Mouse (Mus musculus): ENCODE measurements at regions not wholly inside any gene's neighbourhood (a gene's known extent, or its start where the extent isn't known, plus 50 kb on each side); places are given as distances from the start of the nearest gene placed in this dataset.
A peak's percentile ranks its signal among the peaks of the same experiment; 100 is the strongest.

GRCm38 (mm10) chr1:126947860-126948259 lies 117.3 kb upstream of the Nckap5 start:
- Histone ChIP-seq H3K4me1 (replicated peaks) (peaks cover 3% of the 10 kb centered on the region; the same call in 1 of the 2 replicates), H3K27me3 (no peaks in the 10 kb centered on the region), H3K9ac (replicated peaks) (no peak overlapping the region), H3K9me3 (no peaks in the 10 kb centered on the region), H3K4me3 (replicated peaks) (no peak overlapping the region), H3K36me3 (no peaks in the 10 kb centered on the region), H3K27ac (no peak overlapping the region), H3K4me2 (no peak overlapping the region)
- 90% methylated on average over 1 of the region's 1 CpGs for WGBS
- ATAC-seq (ENCODE audit: insufficient number of reproducible peaks, insufficient read depth, low FRiP score, low TSS enrichment, low read depth), result no peak

- no peaks in the 10 kb centered on the region for H3K36me3 ChIP-seq
- peaks cover 30% of the 10 kb centered on the region for H3K4me1 ChIP-seq (replicated peaks)
- H3K4me2 ChIP-seq, result no peak overlapping the region
- 47% methylated on average over 4 of the region's 4 CpGs for WGBS
- no peak overlapping the region for H3K9ac ChIP-seq (replicated peaks)
- no peaks in the 10 kb centered on the region for H3K9me3 ChIP-seq
- no peak overlapping the region for H3K27ac ChIP-seq
- H3K27me3 ChIP-seq, result peaks cover 3% of the 10 kb centered on the region; the same call in 1 of the 2 replicates
- ATAC-seq (ENCODE audit: insufficient number of reproducible peaks, insufficient read depth, low FRiP score, low TSS enrichment, low read depth), result no peak
- no peak overlapping the region for H3K4me3 ChIP-seq (replicated peaks)
Measured at GRCm38 (mm10) chr1:126932658-126933057, 102.1 kb upstream of the Nckap5 start.

DNA sequence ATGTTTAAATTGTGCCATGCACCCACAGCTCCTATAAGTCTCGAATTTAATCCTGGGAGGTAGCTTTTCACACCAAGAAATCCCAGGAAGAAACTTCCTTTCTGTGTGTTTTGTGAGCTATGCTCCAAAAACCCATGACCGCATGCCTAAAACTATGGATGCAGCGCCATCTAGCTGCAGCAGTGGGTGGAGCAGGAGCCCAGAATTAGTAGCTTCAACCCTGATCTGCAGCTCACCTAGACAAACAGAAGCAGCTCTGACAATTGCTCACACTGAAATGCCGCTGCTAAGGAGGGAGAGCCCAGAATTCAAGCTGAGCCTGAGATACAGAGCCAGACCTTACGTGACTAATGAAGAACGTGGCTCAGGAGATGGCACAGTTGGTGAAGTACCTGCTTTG lies 101.2 kb upstream of the Nckap5 start:
- WGBS, result 2% methylated on average over 6 of the region's 6 CpGs
- peaks cover 30% of the 10 kb centered on the region for H3K4me1 ChIP-seq (replicated peaks)
- H3K36me3 ChIP-seq, result no peaks in the 10 kb centered on the region
- no peak overlapping the region for H3K9ac ChIP-seq (replicated peaks)
- H3K27me3 ChIP-seq, result peaks cover 3% of the 10 kb centered on the region; the same call in 1 of the 2 replicates
- ATAC-seq (ENCODE audit: insufficient number of reproducible peaks, insufficient read depth, low FRiP score, low TSS enrichment, low read depth), result no peak
- no peak overlapping the region for H3K4me2 ChIP-seq
- H3K27ac ChIP-seq, result no peak overlapping the region
- no peaks in the 10 kb centered on the region for H3K9me3 ChIP-seq
- no peak overlapping the region for H3K4me3 ChIP-seq (replicated peaks)

DNA sequence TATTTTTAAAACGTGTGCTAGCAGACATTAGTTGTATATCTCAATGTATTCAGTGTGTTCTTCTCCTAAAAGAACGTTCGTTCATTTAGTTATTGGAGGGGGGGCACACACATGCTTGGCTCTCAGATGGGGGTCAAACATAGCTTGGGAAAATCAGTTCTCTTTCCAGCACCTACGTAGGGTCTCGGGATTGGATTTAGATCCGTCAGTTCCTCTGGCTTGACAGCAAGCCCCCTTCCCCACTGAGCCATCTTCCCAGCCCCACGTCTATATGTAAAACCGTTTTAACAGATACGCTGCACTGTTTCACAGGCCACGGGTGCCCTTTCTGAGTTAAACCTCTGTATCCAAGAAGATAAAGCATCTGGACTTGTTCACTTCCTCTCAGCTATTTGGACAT lies 100.5 kb upstream of the Nckap5 start:
- Histone ChIP-seq H3K4me1 (replicated peaks) (peaks cover 30% of the 10 kb centered on the region), H3K36me3 (no peaks in the 10 kb centered on the region), H3K9me3 (no peaks in the 10 kb centered on the region), H3K4me2 (no peak overlapping the region), H3K27ac (no peak overlapping the region), H3K9ac (replicated peaks) (no peak overlapping the region), H3K4me3 (replicated peaks) (no peak overlapping the region), H3K27me3 (peaks cover 3% of the 10 kb centered on the region; the same call in 1 of the 2 replicates)
- no peak for ATAC-seq (ENCODE audit: insufficient number of reproducible peaks, insufficient read depth, low FRiP score, low TSS enrichment, low read depth)
- WGBS, result 83% methylated on average over 10 of the region's 10 CpGs

- Histone ChIP-seq H3K4me2 (no peak overlapping the region), H3K36me3 (no peaks in the 10 kb centered on the region), H3K4me3 (replicated peaks) (no peak overlapping the region), H3K4me1 (replicated peaks) (peaks cover 30% of the 10 kb centered on the region), H3K9ac (replicated peaks) (no peak overlapping the region), H3K27ac (no peak overlapping the region), H3K9me3 (no peaks in the 10 kb centered on the region), H3K27me3 (peaks cover 3% of the 10 kb centered on the region; the same call in 1 of the 2 replicates)
- 83% methylated on average over 14 of the region's 14 CpGs for WGBS
- ATAC-seq (ENCODE audit: insufficient number of reproducible peaks, insufficient read depth, low FRiP score, low TSS enrichment, low read depth), result no peak
Measured at GRCm38 (mm10) chr1:126930611-126931010, 100.0 kb upstream of the Nckap5 start.

DNA sequence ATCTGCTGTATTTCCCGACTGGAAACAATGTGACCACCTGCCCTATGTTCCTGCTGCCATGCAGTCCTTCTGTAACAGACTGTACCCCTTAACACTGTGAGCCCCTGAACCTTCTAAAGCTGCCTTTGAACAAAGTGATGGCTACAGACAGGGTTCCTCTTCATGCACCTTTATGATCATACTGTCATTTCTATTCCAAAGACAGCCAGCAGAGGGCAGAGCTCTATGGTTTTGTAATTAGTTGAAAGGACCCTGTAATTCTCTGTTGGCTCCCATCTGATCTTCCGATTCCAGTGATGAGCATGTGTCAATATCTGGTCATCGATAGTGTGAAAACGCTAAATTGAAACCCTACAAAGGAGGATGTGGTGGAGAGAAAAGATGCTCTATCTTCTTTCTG lies 99.1 kb upstream of the Nckap5 start:
- ATAC-seq (ENCODE audit: insufficient number of reproducible peaks, insufficient read depth, low FRiP score, low TSS enrichment, low read depth), result no peak
- Histone ChIP-seq H3K27ac (no peak overlapping the region), H3K4me3 (replicated peaks) (no peak overlapping the region), H3K9me3 (no peaks in the 10 kb centered on the region), H3K9ac (replicated peaks) (no peak overlapping the region), H3K36me3 (no peaks in the 10 kb centered on the region), H3K4me1 (replicated peaks) (peaks cover 30% of the 10 kb centered on the region), H3K4me2 (no peak overlapping the region), H3K27me3 (peaks cover 3% of the 10 kb centered on the region; the same call in 1 of the 2 replicates)
- WGBS, result 66% methylated on average over 4 of the region's 4 CpGs

DNA sequence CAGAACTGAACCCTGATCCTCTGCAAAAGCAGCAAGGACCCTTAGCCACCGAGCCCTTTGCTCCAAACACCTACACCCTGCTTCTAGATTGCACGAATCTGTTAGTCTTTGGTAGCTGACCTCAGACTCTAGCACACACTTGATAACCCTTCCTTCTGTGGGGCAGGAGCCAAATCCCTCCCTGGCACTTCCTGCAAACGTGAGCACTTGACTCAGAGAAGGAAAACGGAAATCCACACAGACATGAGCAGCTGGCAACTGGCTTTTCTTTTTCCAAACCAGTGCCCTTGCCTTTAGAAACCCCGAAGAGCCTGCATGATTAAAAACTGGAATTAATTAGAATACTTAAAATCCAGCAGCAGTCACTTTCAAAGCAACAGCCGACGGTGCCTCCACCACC lies 97.6 kb upstream of the Nckap5 start:
- 40% methylated on average over 7 of the region's 7 CpGs for WGBS
- H3K9ac ChIP-seq (replicated peaks), result no peak overlapping the region
- no peak overlapping the region for H3K4me3 ChIP-seq (replicated peaks)
- peaks cover 2% of the 10 kb centered on the region; the same call in 1 of the 2 replicates for H3K27me3 ChIP-seq
- ATAC-seq (ENCODE audit: insufficient number of reproducible peaks, insufficient read depth, low FRiP score, low TSS enrichment, low read depth), result no peak
- peaks cover 25% of the 10 kb centered on the region for H3K4me1 ChIP-seq (replicated peaks)
- 0 out of 2 replicates have a peak overlapping the region, but pooled peaks have one; percentile 29 for H3K27ac ChIP-seq
- H3K4me2 ChIP-seq, result no peak overlapping the region
- no peaks in the 10 kb centered on the region for H3K36me3 ChIP-seq
- H3K9me3 ChIP-seq, result no peaks in the 10 kb centered on the region

DNA sequence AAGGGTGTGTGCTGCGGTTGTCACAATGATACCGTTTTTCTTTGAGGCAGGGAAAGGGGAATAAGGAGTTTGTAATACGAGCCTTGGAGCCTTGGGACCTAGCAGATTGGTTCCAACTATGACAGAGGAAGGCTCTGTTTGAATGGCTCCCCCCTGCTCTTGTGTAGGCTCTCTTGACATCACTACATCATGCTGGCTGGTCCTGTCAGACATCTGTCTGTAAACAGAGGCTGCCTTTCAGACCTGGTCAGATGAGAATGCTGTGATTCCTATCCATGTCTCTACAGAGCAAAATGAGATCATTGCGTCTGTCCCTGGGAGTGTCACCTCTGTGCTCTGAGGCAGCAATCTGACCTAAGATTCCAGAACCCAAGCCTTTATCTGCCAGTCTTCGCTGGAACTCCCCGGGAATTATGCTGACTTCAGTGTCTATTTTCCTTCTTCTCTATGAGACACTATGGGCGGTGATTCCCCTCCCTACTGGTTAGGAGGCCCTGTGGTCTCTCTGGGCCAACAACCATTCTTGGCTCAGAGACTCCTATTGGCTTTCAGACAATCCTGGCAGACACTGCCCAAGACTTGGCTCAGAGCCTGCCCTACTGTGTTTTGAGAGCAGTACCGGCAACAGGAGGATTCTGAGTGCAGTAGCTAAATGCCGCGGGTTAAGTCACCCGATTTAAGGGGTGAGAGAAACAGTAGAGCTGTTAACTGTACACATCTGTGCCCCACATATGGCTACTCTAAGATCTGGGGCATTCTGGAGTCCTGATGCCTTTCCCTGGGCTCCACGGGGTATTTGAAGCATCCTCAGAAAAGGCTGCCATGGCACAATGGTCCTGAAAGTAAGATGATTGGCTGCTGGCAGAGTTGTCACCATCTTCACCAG lies 94.8 kb upstream of the Nckap5 start:
- 71% methylated on average over 12 of the region's 12 CpGs for WGBS
- ATAC-seq (ENCODE audit: insufficient number of reproducible peaks, insufficient read depth, low FRiP score, low TSS enrichment, low read depth), result no peak
- Histone ChIP-seq H3K9me3 (no peaks in the 10 kb centered on the region), H3K27ac (no peak overlapping the region), H3K4me2 (no peak overlapping the region), H3K9ac (replicated peaks) (no peak overlapping the region), H3K27me3 (no peaks in the 10 kb centered on the region), H3K4me1 (replicated peaks) (peaks cover 11% of the 10 kb centered on the region), H3K4me3 (replicated peaks) (no peak overlapping the region), H3K36me3 (no peaks in the 10 kb centered on the region)

DNA sequence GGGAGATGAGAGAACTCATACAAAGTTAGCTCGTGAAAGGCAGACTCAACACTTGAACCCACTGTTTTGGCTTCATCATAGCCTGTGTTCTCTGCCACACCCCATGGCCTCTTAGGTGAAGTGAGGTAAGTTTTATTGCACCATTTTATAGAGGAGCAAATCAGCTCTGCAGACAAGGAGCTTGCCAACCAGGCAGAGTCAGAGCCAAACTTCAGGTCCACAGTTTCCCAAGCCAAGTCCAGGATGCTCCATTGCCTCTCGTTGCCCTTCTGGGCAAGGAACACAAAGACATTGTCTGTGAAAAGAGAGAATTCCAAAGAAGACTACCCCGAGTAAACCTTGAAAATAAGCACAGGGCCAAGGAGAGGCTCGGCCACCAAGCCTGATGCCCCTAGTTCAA lies 93.4 kb upstream of the Nckap5 start:
- Histone ChIP-seq H3K36me3 (no peaks in the 10 kb centered on the region), H3K9me3 (no peaks in the 10 kb centered on the region), H3K4me2 (no peak overlapping the region), H3K27me3 (no peaks in the 10 kb centered on the region), H3K4me1 (replicated peaks) (peaks cover 11% of the 10 kb centered on the region), H3K27ac (no peak overlapping the region), H3K4me3 (replicated peaks) (no peak overlapping the region), H3K9ac (replicated peaks) (no peak overlapping the region)
- ATAC-seq (ENCODE audit: insufficient number of reproducible peaks, insufficient read depth, low FRiP score, low TSS enrichment, low read depth), result no peak
- WGBS, result 88% methylated on average over 4 of the region's 4 CpGs

DNA sequence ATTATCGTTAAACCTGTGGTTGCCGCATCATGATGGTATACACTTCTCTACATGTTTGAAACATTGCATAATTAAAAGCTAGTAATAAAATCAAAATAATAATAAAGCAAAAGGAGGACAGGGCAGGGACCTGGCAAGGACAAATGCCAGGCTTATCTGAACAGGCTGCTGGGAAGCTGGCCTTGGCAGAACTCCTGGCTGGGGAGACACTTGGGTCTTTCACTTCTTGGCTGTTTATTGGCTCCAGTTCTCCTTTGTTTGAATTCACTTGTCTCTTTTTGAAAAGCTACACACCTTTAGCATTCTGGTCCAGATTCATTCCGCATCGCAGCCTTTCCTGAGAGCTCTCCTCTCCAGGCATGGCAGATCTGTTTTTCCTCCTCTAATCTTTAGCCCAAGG lies 91.6 kb upstream of the Nckap5 start:
- Histone ChIP-seq H3K36me3 (no peaks in the 10 kb centered on the region), H3K27me3 (no peaks in the 10 kb centered on the region), H3K4me3 (replicated peaks) (no peak overlapping the region), H3K4me2 (no peak overlapping the region), H3K4me1 (replicated peaks) (no peaks in the 10 kb centered on the region; the same call in 1 of the 2 replicates), H3K27ac (no peak overlapping the region), H3K9ac (replicated peaks) (no peak overlapping the region), H3K9me3 (no peaks in the 10 kb centered on the region)
- WGBS, result 92% methylated on average over 4 of the region's 4 CpGs
- ATAC-seq (ENCODE audit: insufficient number of reproducible peaks, insufficient read depth, low FRiP score, low TSS enrichment, low read depth), result no peak

- WGBS, result 67% methylated on average over 1 of the region's 1 CpGs
- ATAC-seq (ENCODE audit: insufficient number of reproducible peaks, insufficient read depth, low FRiP score, low TSS enrichment, low read depth), result no peak
- Histone ChIP-seq H3K9me3 (no peaks in the 10 kb centered on the region), H3K4me3 (replicated peaks) (no peak overlapping the region), H3K36me3 (no peaks in the 10 kb centered on the region), H3K27me3 (no peaks in the 10 kb centered on the region), H3K4me2 (no peak overlapping the region), H3K4me1 (replicated peaks) (no peaks in the 10 kb centered on the region), H3K27ac (no peak overlapping the region), H3K9ac (replicated peaks) (no peak overlapping the region)
Measured at GRCm38 (mm10) chr1:126918876-126919275, 88.3 kb upstream of the Nckap5 start.

- no peak overlapping the region for H3K4me3 ChIP-seq (replicated peaks)
- WGBS, result 75% methylated on average over 6 of the region's 6 CpGs
- H3K4me2 ChIP-seq, result no peak overlapping the region
- H3K27ac ChIP-seq, result no peak overlapping the region
- no peak overlapping the region for H3K9ac ChIP-seq (replicated peaks)
- H3K27me3 ChIP-seq, result no peaks in the 10 kb centered on the region
- no peaks in the 10 kb centered on the region for H3K9me3 ChIP-seq
- H3K36me3 ChIP-seq, result no peaks in the 10 kb centered on the region
- H3K4me1 ChIP-seq (replicated peaks), result no peaks in the 10 kb centered on the region
- no peak for ATAC-seq (ENCODE audit: insufficient number of reproducible peaks, insufficient read depth, low FRiP score, low TSS enrichment, low read depth)
Measured at GRCm38 (mm10) chr1:126917872-126918271, 87.3 kb upstream of the Nckap5 start.

Data from limb, embryonic 12.5 days (tissue).